Mouse (Mus musculus): ENCODE data around the gene Acsbg1. TPM values are rescaled to one million over a fixed set of nuclear protein-coding genes. Genes with fewer than 3 reads are reported as not detected.

Acsbg1 gene
- polyA plus RNA-seq, 1 experiment from 2014 or later = 35.7 TPM

DNA sequence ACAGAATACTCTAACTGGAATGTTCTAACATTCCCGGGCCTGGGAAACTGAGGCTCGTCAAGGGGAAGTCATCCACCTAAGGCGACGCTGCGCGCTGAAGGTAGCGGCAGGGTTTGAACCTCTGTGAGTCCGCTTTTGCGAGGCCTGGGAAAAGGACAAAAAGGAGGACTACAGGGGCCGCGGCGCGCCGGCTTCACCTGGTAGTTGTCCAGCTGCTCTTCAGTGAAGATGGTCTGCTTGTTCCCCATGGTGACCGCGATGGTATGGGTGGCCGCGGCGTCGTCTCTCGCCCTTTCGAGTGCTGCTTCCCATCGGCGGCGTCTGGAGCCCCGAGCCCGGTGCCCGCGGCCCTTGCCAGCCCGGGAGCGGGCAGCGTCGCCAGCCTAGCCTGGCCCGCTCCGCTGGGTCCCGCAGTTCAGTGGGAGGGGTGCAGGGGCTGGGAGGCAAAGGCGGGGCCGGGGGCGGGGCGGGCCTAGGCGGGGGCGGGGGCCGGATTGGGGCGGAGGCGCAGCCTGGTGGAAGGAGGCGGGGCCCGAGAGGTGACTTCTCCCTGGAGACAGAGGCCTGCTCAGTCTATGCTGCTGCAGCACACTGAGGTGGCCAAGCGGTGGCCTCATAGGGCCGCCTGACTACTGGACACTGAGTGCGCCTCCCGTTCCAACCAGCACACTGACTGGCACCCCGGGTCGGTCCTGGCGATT lies 101.7 kb downstream of the Acsbg1 start, which contains the start of gene Cib2:
Cib2 (minus strand) TSS at position 448 of the 701 bp plus-strand sequence.
- ATAC-seq (ENCODE audit: low FRiP score, low read depth) = peak; percentile 98
- Histone ChIP-seq H3K4me3 (peak within 1 kb of the TSS; percentile 50), H3K4me1 (replicated peaks) (peaks cover 15% of the 10 kb centered on the region), H3K4me2 (peak within 1 kb of the TSS; percentile 64), H3K9me3 (no peaks in the 10 kb centered on the region), H3K27ac (replicated peaks) (peak within 1 kb of the TSS; percentile 27; the same call in 1 of the 2 replicates), H3K27me3 (no peaks in the 10 kb centered on the region), H3K9ac (peak within 1 kb of the TSS; percentile 56), H3K36me3 (no peaks in the 10 kb centered on the region)
- WGBS = 1% methylated on average over 47 of the region's 54 CpGs

DNA sequence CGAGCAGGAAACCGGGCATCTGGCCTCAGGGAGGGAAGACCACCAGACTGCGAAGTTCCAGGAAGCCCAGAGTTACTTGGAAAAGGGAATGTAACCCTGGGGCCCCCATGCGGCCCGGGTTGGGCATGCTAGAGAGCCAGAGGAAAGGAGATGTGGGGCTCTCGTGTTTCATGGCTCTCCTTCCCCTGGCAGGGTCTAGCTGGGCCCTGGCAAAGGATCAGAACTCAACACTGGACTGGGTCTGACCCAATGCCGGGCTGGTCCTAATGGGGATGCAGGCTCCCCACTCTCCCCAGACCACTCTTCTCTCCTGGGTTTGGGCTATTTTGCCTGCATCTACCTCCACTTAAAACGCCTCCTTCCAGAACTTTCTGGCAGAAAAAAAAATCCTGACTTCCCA lies 102.9 kb downstream of the Acsbg1 start:
- Histone ChIP-seq H3K27ac (replicated peaks) (no peak overlapping the region), H3K27me3 (no peaks in the 10 kb centered on the region), H3K36me3 (no peaks in the 10 kb centered on the region), H3K4me1 (replicated peaks) (peaks cover 15% of the 10 kb centered on the region), H3K9ac (no peak overlapping the region), H3K9me3 (no peaks in the 10 kb centered on the region), H3K4me2 (peak overlapping the region; percentile 64; the same call in 1 of the 2 replicates), H3K4me3 (no peak overlapping the region)
- ATAC-seq (ENCODE audit: low FRiP score, low read depth) = no peak
- WGBS = 80% methylated on average over 8 of the region's 8 CpGs

DNA sequence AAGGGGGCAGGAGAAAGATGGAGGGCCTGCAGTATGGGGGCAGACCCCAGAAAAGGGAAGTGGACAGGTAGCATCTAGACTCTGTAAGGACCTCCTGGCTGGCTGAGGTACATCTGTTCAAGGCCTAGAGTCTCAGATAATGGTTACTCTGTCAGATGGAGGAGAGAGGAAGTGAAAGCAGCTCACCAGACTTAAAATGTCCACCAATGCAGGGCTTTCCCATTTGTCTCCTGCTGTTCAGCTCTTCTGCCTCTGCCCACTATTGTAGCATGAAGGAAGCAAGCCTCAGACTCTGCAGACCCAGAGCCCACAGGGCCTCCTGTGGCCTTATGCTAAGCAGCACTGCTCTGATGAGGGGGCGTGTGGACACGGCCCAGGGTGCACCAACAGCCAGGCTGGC lies 106.6 kb downstream of the Acsbg1 start:
- WGBS = 64% methylated on average over 2 of the region's 2 CpGs
- H3K9me3 ChIP-seq = no peaks in the 10 kb centered on the region
- no peaks in the 10 kb centered on the region for H3K27me3 ChIP-seq
- no peak overlapping the region for H3K4me2 ChIP-seq
- ATAC-seq (ENCODE audit: low FRiP score, low read depth) = no peak
- peaks cover 12% of the 10 kb centered on the region for H3K4me1 ChIP-seq (replicated peaks)
- no peak overlapping the region for H3K4me3 ChIP-seq
- no peak overlapping the region for H3K9ac ChIP-seq
- H3K36me3 ChIP-seq = no peaks in the 10 kb centered on the region
- H3K27ac ChIP-seq (replicated peaks) = no peak overlapping the region

Small RNA genes lying within 50 kb of the gene (microRNA-seq; reads per million reads assigned to microRNA genes)
- gene Mir5710 = not detected

Other genes with a start within 250 kb of the Acsbg1 start
- gene Dmxl2, start 160.2 kb downstream of the Acsbg1 start, polyA plus RNA-seq (2015; fragmentation: Nextera tagmentation; extraction: Ambion mirVana) = 56.0 and 59.9 TPM in 2 replicates
- 0.09 TPM in 1 of 2 replicates, not detected in the other for gene Sh2d7, start 122.9 kb downstream of the Acsbg1 start, polyA plus RNA-seq (2015; fragmentation: Nextera tagmentation; extraction: Ambion mirVana)
- 61.6 and 62.3 TPM in 2 replicates for gene Cib2, start 101.7 kb downstream of the Acsbg1 start, polyA plus RNA-seq (2015; fragmentation: Nextera tagmentation; extraction: Ambion mirVana)
- gene Idh3a, start 75.5 kb downstream of the Acsbg1 start, polyA plus RNA-seq (2015; fragmentation: Nextera tagmentation; extraction: Ambion mirVana) = 159 and 160 TPM in 2 replicates
- gene Dnaja4, start 37.0 kb upstream of the Acsbg1 start, polyA plus RNA-seq (2015; fragmentation: Nextera tagmentation; extraction: Ambion mirVana) = 7.5 and 7.6 TPM in 2 replicates
- gene Wdr61, start 72.6 kb upstream of the Acsbg1 start, polyA plus RNA-seq (2015; fragmentation: Nextera tagmentation; extraction: Ambion mirVana) = 88.8 and 94.1 TPM in 2 replicates
- 224 and 240 TPM in 2 replicates for gene Crabp1, start 102.9 kb upstream of the Acsbg1 start, polyA plus RNA-seq (2015; fragmentation: Nextera tagmentation; extraction: Ambion mirVana)
- gene Ireb2, start 201.9 kb upstream of the Acsbg1 start, polyA plus RNA-seq (2015; fragmentation: Nextera tagmentation; extraction: Ambion mirVana) = 35.1 and 35.8 TPM in 2 replicates